Mouse (Mus musculus) heart, adult 2 months (tissue): ENCODE data around the gene Adamtsl1. TPM values are rescaled to one million over a fixed set of nuclear protein-coding genes. Genes with fewer than 3 reads are reported as not detected.

Experiments used
- DNase-seq, 2 experiments: peaks; one replicate each; pipeline ENCODE4 v3.0.0; 2021
- H3K27ac ChIP-seq: fragments of 200-600 bp; 2 replicates; pipeline ENCODE4 v1.8.1; 2022
- H3K27me3 ChIP-seq: fragments of 200-500 bp; 2 replicates; pipeline ENCODE4 v1.6.1; 2012; ENCODE audit warnings: mild to moderate bottlenecking, low read length, inconsistent platforms, mixed read lengths; ENCODE audit not compliant: control insufficient read depth, insufficient read depth
- H3K36me3 ChIP-seq: fragments of 200-500 bp; 2 replicates; pipeline ENCODE4 v1.6.1; 2012; ENCODE audit warnings: low read length, inconsistent platforms; ENCODE audit not compliant: control insufficient read depth, insufficient read depth
- H3K4me1 ChIP-seq: fragments of 200-500 bp; 2 replicates; pipeline ENCODE4 v1.6.1; 2011; ENCODE audit warnings: low read length; ENCODE audit not compliant: control insufficient read depth, insufficient read depth
- H3K4me3 ChIP-seq: fragments of 200-600 bp; 2 replicates; pipeline ENCODE4 v1.8.1; 2022
- H3K79me2 ChIP-seq: fragments of 200-500 bp; replicated peaks from 2 replicates; pipeline ENCODE4 v1.6.1; 2012; ENCODE audit warnings: mild to moderate bottlenecking, inconsistent platforms, low read length, moderate library complexity, mixed read lengths; ENCODE audit not compliant: control insufficient read depth, insufficient read depth
- H3K9ac ChIP-seq: fragments of 200-500 bp; 2 replicates; pipeline ENCODE4 v1.6.1; 2012; ENCODE audit warnings: low read depth, mild to moderate bottlenecking, control low read depth, inconsistent platforms, low read length, mixed read lengths
- CTCF ChIP-seq: fragments of 200-600 bp; IDR thresholded peaks from 2 replicates; pipeline ENCODE4 v1.8.1; 2022; ENCODE audit warnings: antibody characterized with exemption, mild to moderate bottlenecking, moderate library complexity
- EP300 ChIP-seq: fragments of 200-500 bp; IDR thresholded peaks from 2 replicates; pipeline ENCODE4 v1.6.1; 2011; ENCODE audit warnings: low read depth, low read length, control low read depth; ENCODE audit not compliant: insufficient read depth
- POLR2A ChIP-seq: fragments of 200-500 bp; IDR thresholded peaks from 2 replicates; pipeline ENCODE4 v1.6.1; 2011; ENCODE audit warnings: mild to moderate bottlenecking, low read depth, low read length, control low read depth; ENCODE audit not compliant: insufficient read depth
- WGBS: fragments of 180-500 bp; shearing (Covaris S2); methylation state at CpG from one replicate; pipeline ENCODE4 v1.1.7; 2018; 5-methylcytosine and 5-hydroxymethylcytosine counted together
- intact Hi-C: fragments of 180-260 bp; cut with DNase I; formaldehyde crosslinking; loops from one replicate; pipeline ENCODE4 v1.15.1; 2025
- polyA plus RNA-seq: library from polyadenylated mRNA; depleted of rRNA; stranded (reverse); fragments of >200 nt; gene quantifications from 2 replicates; pipeline ENCODE4 v1.2.3, GENCODE M21; 2012
- total RNA-seq, 2 experiments: library from RNA; stranded (reverse); gene quantifications; 2 replicates each; pipeline ENCODE4 v1.2.3; 2021

Adamtsl1 gene
- total and polyA plus RNA-seq, 3 experiments = 2.2 to 3.2 (median 2.4) TPM

DNA sequence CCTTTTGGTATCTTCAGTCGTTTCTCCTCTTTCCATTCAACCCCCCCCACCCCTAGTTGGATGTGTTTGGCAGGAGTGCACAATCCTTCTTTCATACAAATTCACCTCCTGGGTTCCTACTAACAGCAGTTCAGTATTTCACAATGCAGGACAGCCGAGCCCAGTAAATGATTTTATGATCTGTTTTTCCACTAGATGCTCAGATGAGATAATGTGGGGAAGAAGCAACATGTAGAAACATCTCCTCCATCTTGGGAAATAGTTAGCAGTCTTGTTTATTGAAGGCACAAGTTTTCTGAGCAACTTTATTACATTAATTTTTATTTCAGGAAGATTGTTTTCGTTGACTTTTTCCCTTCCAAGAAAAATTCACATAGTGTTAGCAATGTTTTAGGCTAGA lies 40.7 kb downstream of the Adamtsl1 start:
- Histone ChIP-seq H3K27me3 (no peaks in the 10 kb centered on the region), H3K4me1 (no peaks in the 10 kb centered on the region), H3K79me2 (no peaks in the 10 kb centered on the region), H3K9ac (no peak overlapping the region), H3K36me3 (no peaks in the 10 kb centered on the region), H3K27ac (no peak overlapping the region), H3K4me3 (no peak overlapping the region)
- TF ChIP-seq CTCF = no peak
- TF ChIP-seq POLR2A = no peak
- no peak for TF ChIP-seq EP300
- intact Hi-C loops = no loop called here
- no peak for DNase-seq
- WGBS = 55% methylated on average over 3 of the region's 3 CpGs

DNA sequence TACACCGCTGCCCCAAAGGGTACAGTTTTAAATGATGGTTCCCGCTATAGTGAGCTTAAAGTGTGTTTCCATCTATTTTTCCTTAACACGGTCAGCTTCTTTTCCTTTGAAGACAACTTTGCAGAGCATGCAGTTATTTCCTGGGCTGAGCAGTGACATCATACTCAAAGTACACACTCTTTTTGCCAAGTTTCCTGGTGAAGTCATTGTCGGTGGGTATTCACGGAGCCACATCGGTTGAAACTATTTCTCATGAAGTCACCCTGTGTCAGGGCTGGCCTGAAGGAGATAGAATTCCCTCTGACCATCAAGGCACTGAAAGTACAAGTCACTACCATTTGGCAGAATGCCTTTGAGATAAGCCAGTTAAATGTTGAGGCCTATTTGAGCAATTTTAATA lies 45.8 kb downstream of the Adamtsl1 start:
- no peak overlapping the region for H3K9ac ChIP-seq
- peaks cover 2% of the 10 kb centered on the region for H3K4me1 ChIP-seq
- intact Hi-C loops = no loop called here
- no peak overlapping the region for H3K27ac ChIP-seq
- H3K4me3 ChIP-seq = no peak overlapping the region
- H3K27me3 ChIP-seq = no peaks in the 10 kb centered on the region
- DNase-seq = no peak
- TF ChIP-seq POLR2A (no peak), CTCF (no peak), EP300 (no peak)
- H3K36me3 ChIP-seq = no peaks in the 10 kb centered on the region
- H3K79me2 ChIP-seq = no peaks in the 10 kb centered on the region
- 39% methylated on average over 6 of the region's 6 CpGs for WGBS

DNA sequence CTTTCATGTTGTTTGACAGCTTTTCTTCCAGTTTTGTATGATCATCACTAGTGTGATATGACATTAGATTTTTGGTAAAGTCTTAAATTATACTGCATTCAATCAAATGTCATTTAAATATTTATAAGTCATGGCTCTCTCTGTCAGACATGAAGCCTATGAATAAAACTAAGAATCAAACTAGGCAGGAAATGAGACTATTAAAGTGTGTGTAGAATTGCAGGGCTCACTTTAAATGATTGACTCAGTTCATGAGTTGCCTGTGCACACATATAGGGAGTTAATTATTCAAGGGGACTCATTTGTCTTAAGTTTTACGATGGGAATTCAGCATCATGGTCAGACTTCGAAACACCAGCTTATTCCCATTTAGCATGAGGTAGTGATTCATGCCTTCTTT lies 71.5 kb downstream of the Adamtsl1 start:
- no peak for DNase-seq
- H3K9ac ChIP-seq = no peak overlapping the region
- H3K4me3 ChIP-seq = no peak overlapping the region
- H3K36me3 ChIP-seq = no peaks in the 10 kb centered on the region
- H3K27me3 ChIP-seq = no peaks in the 10 kb centered on the region
- no peaks in the 10 kb centered on the region for H3K4me1 ChIP-seq
- WGBS = 86% methylated on average over 2 of the region's 2 CpGs
- intact Hi-C loops = no loop called here
- H3K27ac ChIP-seq = no peak overlapping the region
- TF ChIP-seq POLR2A (no peak), EP300 (no peak), CTCF (no peak)
- H3K79me2 ChIP-seq = no peaks in the 10 kb centered on the region

DNA sequence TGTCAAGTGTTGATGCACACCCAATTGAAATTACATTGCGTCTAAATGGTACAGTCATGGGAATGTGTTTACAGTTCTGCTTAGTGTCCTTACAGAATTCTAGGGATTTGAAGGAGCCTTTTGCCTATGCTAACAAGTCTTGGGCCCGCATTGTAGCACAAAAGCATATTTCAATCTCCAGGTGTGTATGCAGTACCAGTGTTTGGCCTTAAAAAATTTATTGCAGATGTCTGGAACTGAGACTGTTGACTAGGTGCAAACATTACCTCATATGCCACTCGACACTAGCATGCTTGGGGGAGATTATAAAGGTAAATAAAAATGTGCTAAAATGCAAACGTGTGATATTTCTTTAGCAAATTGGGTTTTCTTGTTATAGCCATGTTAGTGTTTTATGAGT lies 75.0 kb downstream of the Adamtsl1 start:
- intact Hi-C loops = no loop called here
- no peaks in the 10 kb centered on the region for H3K36me3 ChIP-seq
- DNase-seq = no peak
- no peak overlapping the region for H3K27ac ChIP-seq
- WGBS = 74% methylated on average over 4 of the region's 4 CpGs
- no peak overlapping the region for H3K9ac ChIP-seq
- no peak overlapping the region for H3K4me3 ChIP-seq
- H3K27me3 ChIP-seq = no peaks in the 10 kb centered on the region
- H3K79me2 ChIP-seq = no peaks in the 10 kb centered on the region
- H3K4me1 ChIP-seq = no peaks in the 10 kb centered on the region; the same call in 1 of the 2 replicates
- no peak for TF ChIP-seq CTCF
- no peak for TF ChIP-seq EP300

DNA sequence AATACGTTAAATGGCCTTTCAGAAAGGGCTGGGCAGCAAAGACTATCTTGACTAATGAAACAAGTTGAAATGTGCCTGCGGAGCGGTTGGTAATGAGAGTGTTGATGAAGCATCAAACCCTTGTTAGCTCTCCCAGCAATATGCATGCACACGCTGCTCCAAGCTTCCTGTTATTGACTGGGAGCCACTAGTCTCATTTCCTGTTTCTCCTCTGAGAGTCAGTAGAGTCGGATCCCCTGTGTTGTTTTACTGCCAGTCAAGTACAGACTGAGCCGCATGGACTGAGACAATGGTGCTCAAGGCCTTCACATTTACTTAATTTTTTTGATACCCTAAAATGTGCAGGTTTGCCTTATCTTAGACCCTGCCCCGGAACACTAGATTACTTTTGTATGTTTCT lies 77.1 kb downstream of the Adamtsl1 start:
- 40% methylated on average over 7 of the region's 7 CpGs for WGBS
- H3K9ac ChIP-seq = no peak overlapping the region
- no peaks in the 10 kb centered on the region for H3K27me3 ChIP-seq
- H3K27ac ChIP-seq = peak overlapping the region; percentile 43; the same call in 1 of the 2 replicates
- intact Hi-C loops = loop anchor here (5.0 kb wide), 1 partner anchor 36 kb away; no protein-coding TSS in a partner anchor
- H3K79me2 ChIP-seq = no peaks in the 10 kb centered on the region
- no peak for DNase-seq
- no peaks in the 10 kb centered on the region for H3K36me3 ChIP-seq
- H3K4me3 ChIP-seq = no peak overlapping the region
- TF ChIP-seq CTCF = no peak
- TF ChIP-seq EP300 = no peak
- TF ChIP-seq POLR2A = no peak
- no peaks in the 10 kb centered on the region; the same call in 1 of the 2 replicates for H3K4me1 ChIP-seq

DNA sequence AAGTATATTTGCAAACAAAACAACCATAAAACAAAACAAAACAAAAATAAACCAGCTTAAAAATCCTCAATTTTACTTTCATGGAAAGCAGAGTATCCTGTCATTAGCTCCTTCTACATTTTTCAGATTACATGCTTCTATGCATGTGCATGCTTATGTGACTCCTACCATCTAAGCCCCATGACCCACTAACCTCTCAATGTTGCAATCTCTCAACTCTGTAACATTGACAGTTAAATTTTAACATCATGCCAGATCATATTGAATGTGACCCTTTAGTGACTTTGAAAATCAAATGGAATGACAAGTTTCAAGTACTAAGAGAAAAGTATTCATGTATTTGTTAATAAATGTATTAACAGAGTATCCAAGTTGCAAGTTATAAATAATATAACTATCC lies 80.2 kb downstream of the Adamtsl1 start:
- no peak overlapping the region for H3K9ac ChIP-seq
- H3K36me3 ChIP-seq = no peaks in the 10 kb centered on the region
- no peak for TF ChIP-seq EP300
- TF ChIP-seq CTCF = no peak
- TF ChIP-seq POLR2A = no peak
- no peak overlapping the region for H3K27ac ChIP-seq
- no peaks in the 10 kb centered on the region for H3K79me2 ChIP-seq
- no peak overlapping the region for H3K4me3 ChIP-seq
- no peaks in the 10 kb centered on the region for H3K27me3 ChIP-seq
- H3K4me1 ChIP-seq = no peaks in the 10 kb centered on the region; the same call in 1 of the 2 replicates
- intact Hi-C loops = loop anchor here (5.0 kb wide), 1 partner anchor 33 kb away; no protein-coding TSS in a partner anchor
- DNase-seq = no peak
